Mouse (Mus musculus) limb, embryonic 15.5 days (tissue): ENCODE measurements at regions not wholly inside any gene's neighbourhood (a gene's known extent, or its start where the extent isn't known, plus 50 kb on each side); places are given as distances from the start of the nearest gene placed in this dataset.
A peak's percentile ranks its signal among the peaks of the same experiment; 100 is the strongest.

Source experiments
- ATAC-seq: fragments of 200-750 bp; cut with Nextera tagmentation; 2 replicates; pipeline ENCODE4 v1.8.0; 2017; ENCODE audit warnings: low read depth, moderate TSS enrichment; ENCODE audit not compliant: insufficient number of reproducible peaks, low FRiP score, low TSS enrichment
- H3K27ac ChIP-seq: fragments of 300-500 bp; sonication (generic); 2 replicates; pipeline ENCODE4 v1.5.1; 2015; ENCODE audit warnings: moderate library complexity, mild to moderate bottlenecking, inconsistent platforms
- H3K27me3 ChIP-seq: fragments of 300-500 bp; sonication (generic); 2 replicates; pipeline ENCODE4 v1.6.1; 2015; ENCODE audit warnings: inconsistent platforms
- H3K36me3 ChIP-seq: fragments of 300-500 bp; sonication (generic); 2 replicates; pipeline ENCODE4 v1.6.1; 2015; ENCODE audit warnings: inconsistent platforms
- H3K4me1 ChIP-seq: fragments of 300-500 bp; sonication (generic); 2 replicates; pipeline ENCODE4 v1.6.1; 2015; ENCODE audit warnings: inconsistent platforms
- H3K4me2 ChIP-seq: fragments of 300-500 bp; sonication (generic); 2 replicates; pipeline ENCODE4 v1.6.1; 2015; ENCODE audit warnings: mild to moderate bottlenecking, inconsistent platforms
- H3K4me3 ChIP-seq: fragments of 300-500 bp; sonication (generic); 2 replicates; pipeline ENCODE4 v1.5.1; 2015; ENCODE audit warnings: mild to moderate bottlenecking, inconsistent platforms
- H3K9ac ChIP-seq: fragments of 300-500 bp; sonication (generic); 2 replicates; pipeline ENCODE4 v1.6.1; 2015; ENCODE audit warnings: inconsistent platforms
- H3K9me3 ChIP-seq: fragments of 300-500 bp; sonication (generic); 2 replicates; pipeline ENCODE4 v1.6.1; 2016; ENCODE audit warnings: inconsistent platforms
- WGBS: fragments of 180-500 bp; shearing (Covaris S2); methylation state at CpG from one replicate; pipeline ENCODE4 v1.1.7; 2015; 5-methylcytosine and 5-hydroxymethylcytosine counted together

DNA sequence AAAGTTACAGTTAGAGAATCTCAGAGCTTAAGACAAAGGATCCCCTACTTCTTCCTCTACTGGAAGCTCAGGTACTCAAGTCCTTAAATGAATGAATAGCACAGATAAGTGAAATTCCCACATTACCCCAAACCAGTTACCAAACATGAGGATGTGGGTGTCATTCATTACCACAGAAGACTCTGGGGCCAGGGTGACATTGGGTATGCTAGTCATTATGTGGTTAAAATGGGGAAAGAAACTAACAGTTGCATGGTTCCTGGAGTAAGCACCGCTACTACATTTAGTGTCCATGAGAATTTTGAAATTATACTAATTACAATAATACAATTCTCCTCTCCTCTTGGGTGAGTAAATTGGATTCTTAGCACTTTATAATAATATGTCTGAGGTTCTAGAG is 142.9 kb upstream of the Thbs1 start:
- 89% methylated on average over 1 of the region's 1 CpGs for WGBS
- Histone ChIP-seq H3K4me3 (no peak overlapping the region), H3K9me3 (no peaks in the 10 kb centered on the region), H3K27ac (no peak overlapping the region), H3K27me3 (no peaks in the 10 kb centered on the region), H3K36me3 (no peaks in the 10 kb centered on the region), H3K4me2 (no peak overlapping the region), H3K4me1 (no peaks in the 10 kb centered on the region), H3K9ac (no peak overlapping the region)
- no peak for ATAC-seq

DNA sequence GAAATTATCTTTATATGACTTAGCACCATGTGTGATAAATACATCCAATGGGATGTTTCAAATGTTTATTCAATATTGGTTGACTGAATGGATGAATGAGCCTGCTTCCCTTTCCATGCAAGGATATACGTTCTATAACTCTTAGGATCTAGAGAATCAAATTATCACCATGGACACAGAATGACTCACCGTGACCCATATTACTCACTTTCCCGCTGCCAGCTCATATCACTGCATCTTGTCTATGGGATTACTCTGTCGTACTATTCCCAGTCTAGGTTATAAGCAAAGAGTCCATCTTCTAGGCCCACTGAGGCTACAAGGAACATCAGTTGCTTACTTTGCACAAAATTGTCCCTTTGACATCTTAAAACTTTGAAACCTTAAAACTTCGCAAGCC is 141.0 kb upstream of the Thbs1 start:
- Histone ChIP-seq H3K27ac (no peak overlapping the region), H3K4me2 (no peak overlapping the region), H3K9me3 (no peaks in the 10 kb centered on the region), H3K36me3 (no peaks in the 10 kb centered on the region), H3K9ac (no peak overlapping the region), H3K4me1 (no peaks in the 10 kb centered on the region), H3K27me3 (no peaks in the 10 kb centered on the region), H3K4me3 (no peak overlapping the region)
- WGBS: 89% methylated on average over 5 of the region's 5 CpGs
- no peak for ATAC-seq

DNA sequence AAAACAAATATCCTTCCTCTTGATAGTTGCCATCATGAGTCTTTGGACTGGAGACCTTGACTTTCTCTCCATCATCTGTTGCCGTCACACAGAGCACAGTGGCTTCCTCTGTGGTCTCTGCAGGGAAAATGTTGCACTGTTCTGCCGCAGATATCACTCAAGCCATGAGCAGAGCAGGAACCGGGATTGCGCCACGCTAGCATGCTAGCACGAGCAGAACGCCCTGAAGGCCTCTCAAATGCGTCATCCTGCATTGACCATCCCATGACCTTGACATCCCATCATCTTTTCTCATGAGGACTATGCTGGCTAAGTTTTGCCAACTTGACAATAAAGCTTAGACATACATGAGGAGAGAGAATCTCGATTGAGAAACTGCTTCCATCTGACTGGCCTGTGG is 134.6 kb upstream of the Thbs1 start:
- Histone ChIP-seq H3K4me1 (no peaks in the 10 kb centered on the region), H3K27me3 (no peaks in the 10 kb centered on the region), H3K9ac (no peak overlapping the region), H3K9me3 (no peaks in the 10 kb centered on the region), H3K36me3 (no peaks in the 10 kb centered on the region), H3K27ac (no peak overlapping the region), H3K4me2 (no peak overlapping the region), H3K4me3 (no peak overlapping the region)
- no peak for ATAC-seq
- 83% methylated on average over 9 of the region's 9 CpGs for WGBS

DNA sequence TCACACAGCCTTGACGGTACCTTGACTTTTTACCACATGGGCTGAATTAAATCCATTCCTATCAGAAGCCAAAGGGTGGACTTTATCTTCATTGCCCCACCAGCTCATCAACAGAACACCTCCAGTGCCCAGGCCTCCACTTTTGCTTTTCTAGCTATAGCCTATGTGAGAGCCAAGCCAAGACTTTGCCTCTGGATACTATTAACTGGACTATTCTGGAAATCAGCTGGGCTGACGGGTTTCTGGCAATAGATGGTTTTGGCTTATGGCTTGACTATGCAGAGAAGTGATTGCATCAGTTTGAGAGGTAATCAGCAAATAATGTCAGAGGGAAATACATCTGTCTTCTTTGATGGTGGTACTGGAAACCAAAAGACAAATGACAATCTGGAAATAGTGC is 130.8 kb upstream of the Thbs1 start:
- WGBS: 66% methylated on average over 2 of the region's 2 CpGs
- no peak for ATAC-seq
- H3K9ac ChIP-seq: no peak overlapping the region
- no peaks in the 10 kb centered on the region for H3K4me1 ChIP-seq
- H3K4me2 ChIP-seq: no peak overlapping the region
- no peaks in the 10 kb centered on the region for H3K36me3 ChIP-seq
- H3K27me3 ChIP-seq: no peaks in the 10 kb centered on the region
- no peaks in the 10 kb centered on the region for H3K9me3 ChIP-seq
- no peak overlapping the region for H3K4me3 ChIP-seq
- H3K27ac ChIP-seq: no peak overlapping the region

DNA sequence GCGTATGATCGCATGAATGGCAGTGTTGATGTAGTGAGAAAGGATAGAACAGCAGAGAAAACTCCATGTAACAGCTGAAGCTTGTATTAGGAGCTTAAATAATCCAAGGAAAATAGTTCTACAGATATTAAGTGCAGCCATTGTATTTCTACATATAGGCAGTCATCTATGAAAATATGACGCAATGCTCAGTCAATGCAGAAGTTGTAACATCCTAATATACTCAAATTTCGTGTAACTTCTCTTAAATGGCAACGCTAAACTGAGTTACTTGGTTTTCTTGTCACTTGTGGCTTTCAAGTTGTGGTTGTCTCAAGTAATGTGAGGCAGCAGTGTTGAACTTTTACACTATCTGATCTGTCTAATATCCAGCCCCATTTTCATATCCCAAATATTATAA is 127.1 kb upstream of the Thbs1 start:
- Histone ChIP-seq H3K9me3 (no peaks in the 10 kb centered on the region), H3K4me1 (peaks cover 13% of the 10 kb centered on the region; the same call in 1 of the 2 replicates), H3K4me3 (no peak overlapping the region), H3K4me2 (no peak overlapping the region), H3K27me3 (no peaks in the 10 kb centered on the region), H3K36me3 (no peaks in the 10 kb centered on the region), H3K27ac (no peak overlapping the region), H3K9ac (no peak overlapping the region)
- 91% methylated on average over 5 of the region's 5 CpGs for WGBS
- ATAC-seq: no peak

DNA sequence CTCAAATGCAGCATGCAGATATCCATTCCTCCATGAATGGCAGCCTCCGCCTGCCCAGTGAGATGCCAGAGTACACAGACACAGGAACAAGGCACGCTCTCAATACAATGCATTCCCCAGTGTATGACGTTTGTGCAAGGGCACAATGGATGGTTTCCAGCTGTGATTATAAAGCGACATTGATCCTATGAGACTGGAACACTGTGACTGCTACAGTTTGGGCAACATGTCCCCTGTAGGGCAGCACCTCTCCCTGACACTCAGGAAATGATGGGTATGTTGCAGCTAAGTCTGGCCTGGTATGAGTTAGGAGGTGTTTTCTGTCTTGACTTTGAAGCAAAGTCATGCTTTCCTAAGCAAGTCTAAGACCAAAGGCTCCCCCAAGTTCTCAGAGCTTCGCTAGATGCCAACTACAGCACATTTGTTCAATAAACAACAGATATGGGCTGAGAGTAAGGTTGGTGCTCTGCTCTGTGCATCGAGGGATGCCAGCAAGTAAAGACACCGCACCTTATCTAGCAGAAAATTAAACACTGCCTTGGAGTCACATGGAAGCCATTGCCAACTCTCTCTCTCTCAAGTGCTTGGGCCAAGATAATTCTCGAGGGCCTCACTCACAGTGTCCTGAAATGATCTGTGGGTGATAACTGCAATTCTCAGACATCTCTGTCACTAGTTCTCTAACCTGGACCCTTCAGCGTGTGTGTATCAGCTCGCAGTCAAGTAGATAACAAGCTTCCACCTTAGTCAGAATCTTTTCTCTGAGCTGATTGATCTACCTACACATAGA is 124.1 kb upstream of the Thbs1 start:
- H3K36me3 ChIP-seq: no peaks in the 10 kb centered on the region
- no peak overlapping the region for H3K9ac ChIP-seq
- H3K9me3 ChIP-seq: no peaks in the 10 kb centered on the region
- H3K27me3 ChIP-seq: no peaks in the 10 kb centered on the region
- no peak overlapping the region for H3K4me2 ChIP-seq
- H3K4me1 ChIP-seq: peaks cover 13% of the 10 kb centered on the region; the same call in 1 of the 2 replicates
- no peak overlapping the region for H3K4me3 ChIP-seq
- ATAC-seq: no peak
- 75% methylated on average over 10 of the region's 10 CpGs for WGBS
- H3K27ac ChIP-seq: no peak overlapping the region

DNA sequence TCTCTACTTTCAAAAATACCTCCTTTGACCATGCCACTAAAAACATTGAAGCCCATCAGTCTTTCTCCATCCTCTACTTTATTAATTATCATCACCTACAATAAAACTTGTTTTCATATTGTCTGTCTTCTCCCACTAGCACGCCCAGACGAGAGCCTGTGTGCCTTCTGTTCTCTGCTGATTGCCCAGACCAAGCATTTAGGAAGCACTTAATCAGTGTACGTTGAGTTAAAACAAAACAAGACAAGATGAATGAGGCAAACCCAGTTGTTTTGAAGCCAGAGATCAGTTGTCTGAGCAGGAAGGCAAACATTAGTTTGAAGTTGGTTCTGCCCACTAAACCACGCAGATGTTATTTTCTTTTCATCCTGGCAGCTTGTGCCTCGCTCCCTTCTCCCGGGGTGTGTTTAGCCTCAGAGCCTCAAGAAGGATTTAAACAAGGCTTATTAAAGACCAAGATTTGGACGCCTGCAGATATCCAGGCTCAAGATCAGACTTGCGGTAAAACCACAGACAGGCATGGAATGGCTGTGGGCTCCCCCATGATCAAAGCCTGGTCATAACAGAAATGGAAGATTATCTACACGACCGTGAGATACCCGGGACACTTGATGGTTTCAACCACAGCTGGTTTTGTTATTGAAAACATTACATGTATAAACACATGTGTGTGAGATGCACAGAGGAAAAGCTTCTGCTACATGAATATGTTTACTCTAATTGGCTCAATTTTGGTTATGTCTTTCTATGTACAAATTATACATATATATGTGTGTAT is 123.1 kb upstream of the Thbs1 start:
- peaks cover 13% of the 10 kb centered on the region; the same call in 1 of the 2 replicates for H3K4me1 ChIP-seq
- H3K9ac ChIP-seq: no peak overlapping the region
- 20% methylated on average over 11 of the region's 11 CpGs for WGBS
- no peak for ATAC-seq
- no peaks in the 10 kb centered on the region for H3K27me3 ChIP-seq
- H3K27ac ChIP-seq: peak overlapping the region; percentile 1; the same call in 1 of the 2 replicates
- no peak overlapping the region for H3K4me3 ChIP-seq
- no peak overlapping the region for H3K4me2 ChIP-seq
- H3K9me3 ChIP-seq: no peaks in the 10 kb centered on the region
- H3K36me3 ChIP-seq: no peaks in the 10 kb centered on the region

DNA sequence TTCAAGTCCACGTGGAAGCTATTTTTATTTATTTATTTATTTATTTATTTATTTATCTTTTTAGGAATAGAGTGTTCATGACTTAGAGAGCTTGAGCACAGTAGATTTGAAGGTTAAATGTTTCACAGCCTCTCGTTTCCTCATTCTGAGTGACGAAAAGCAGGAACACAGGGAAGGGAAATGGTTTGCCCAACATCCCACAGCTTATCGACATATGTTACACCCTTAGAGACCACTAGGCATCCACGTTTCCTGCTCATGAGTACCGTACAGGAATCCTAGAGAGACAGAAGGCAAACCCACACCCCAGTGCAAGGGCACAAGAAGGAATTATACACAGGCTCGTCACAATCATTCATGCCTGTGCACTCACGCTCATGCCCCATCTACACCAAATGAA is 122.5 kb upstream of the Thbs1 start:
- Histone ChIP-seq H3K27me3 (no peaks in the 10 kb centered on the region), H3K36me3 (no peaks in the 10 kb centered on the region), H3K4me1 (peaks cover 13% of the 10 kb centered on the region; the same call in 1 of the 2 replicates), H3K9ac (no peak overlapping the region), H3K4me2 (no peak overlapping the region), H3K27ac (no peak overlapping the region), H3K4me3 (no peak overlapping the region), H3K9me3 (no peaks in the 10 kb centered on the region)
- ATAC-seq: no peak
- WGBS: 59% methylated on average over 8 of the region's 8 CpGs

DNA sequence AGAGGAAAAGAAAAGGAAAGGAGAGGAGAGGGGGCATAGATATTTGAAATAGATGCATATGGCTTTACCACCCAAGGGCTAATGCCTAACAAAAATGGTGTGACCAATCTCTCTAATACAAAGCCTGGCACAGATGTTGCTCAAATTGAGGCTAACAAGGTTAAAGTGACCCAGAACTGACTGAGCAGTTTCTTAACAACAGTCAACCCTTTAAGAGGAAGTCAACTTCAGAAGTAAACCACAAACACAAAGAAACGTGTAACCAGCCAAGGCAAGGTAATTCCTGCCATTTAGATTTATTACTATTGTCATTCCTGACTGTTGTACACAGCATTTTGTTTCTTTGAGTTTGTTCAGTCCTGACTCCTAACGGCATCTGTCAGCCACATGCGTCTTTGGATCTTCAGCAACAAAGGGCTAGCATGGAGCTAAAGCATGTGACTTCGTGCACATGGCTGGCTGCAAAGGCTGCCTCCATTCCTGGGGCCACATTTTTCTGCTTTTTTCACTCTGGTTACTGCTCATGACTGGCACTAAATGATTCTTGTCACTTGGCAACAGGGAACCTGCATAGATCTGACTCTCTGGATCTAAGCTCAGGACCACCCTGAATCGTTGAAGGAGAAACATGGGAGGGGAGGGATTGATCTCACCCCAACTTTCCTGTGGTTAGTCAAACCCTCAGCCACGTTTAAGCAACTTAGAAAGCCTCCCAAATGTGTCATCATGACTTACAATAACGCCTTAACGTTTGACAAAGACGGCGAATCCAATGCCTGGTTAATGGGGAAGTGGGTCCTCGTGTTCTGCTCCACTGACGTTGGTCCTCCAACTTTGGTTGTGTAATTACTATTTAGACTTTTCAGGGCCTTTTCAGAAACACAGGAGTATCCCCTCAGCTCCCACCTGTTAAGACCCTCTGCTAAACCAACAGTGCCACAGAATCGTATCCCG is 115.3 kb upstream of the Thbs1 start:
- no peaks in the 10 kb centered on the region for H3K36me3 ChIP-seq
- no peaks in the 10 kb centered on the region for H3K27me3 ChIP-seq
- no peak overlapping the region for H3K27ac ChIP-seq
- no peak overlapping the region for H3K4me3 ChIP-seq
- whole genome bisulfite sequencing: 60% methylated on average over 14 of the region's 14 CpGs
- no peak overlapping the region for H3K4me2 ChIP-seq
- no peak overlapping the region for H3K9ac ChIP-seq
- ATAC-seq: no peak
- no peaks in the 10 kb centered on the region for H3K9me3 ChIP-seq
- H3K4me1 ChIP-seq: no peaks in the 10 kb centered on the region

DNA sequence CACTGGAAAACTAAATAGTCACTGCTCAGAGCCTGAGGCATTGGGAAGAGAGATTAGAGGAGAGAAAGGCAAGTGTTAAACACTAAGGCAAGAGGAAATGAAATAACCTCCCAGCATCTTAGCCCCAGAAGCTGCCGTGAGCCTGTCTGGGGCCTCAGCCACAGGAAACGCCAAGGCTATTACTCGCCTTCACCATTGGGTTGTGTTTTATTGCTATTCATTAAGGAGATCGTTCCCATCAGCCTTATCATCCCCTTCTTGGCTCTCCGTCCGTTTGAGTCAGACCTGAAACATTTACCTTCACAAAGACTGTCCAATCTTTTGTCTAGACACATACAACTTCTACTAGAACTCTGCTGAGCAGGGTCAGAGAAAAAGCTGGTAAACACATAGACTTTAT is 112.0 kb upstream of the Thbs1 start:
- no peaks in the 10 kb centered on the region for H3K36me3 ChIP-seq
- no peaks in the 10 kb centered on the region for H3K4me1 ChIP-seq
- 13% methylated on average over 6 of the region's 6 CpGs for WGBS
- no peak overlapping the region for H3K9ac ChIP-seq
- no peak for ATAC-seq
- no peaks in the 10 kb centered on the region for H3K9me3 ChIP-seq
- no peaks in the 10 kb centered on the region for H3K27me3 ChIP-seq
- H3K27ac ChIP-seq: no peak overlapping the region
- no peak overlapping the region for H3K4me2 ChIP-seq
- H3K4me3 ChIP-seq: no peak overlapping the region

DNA sequence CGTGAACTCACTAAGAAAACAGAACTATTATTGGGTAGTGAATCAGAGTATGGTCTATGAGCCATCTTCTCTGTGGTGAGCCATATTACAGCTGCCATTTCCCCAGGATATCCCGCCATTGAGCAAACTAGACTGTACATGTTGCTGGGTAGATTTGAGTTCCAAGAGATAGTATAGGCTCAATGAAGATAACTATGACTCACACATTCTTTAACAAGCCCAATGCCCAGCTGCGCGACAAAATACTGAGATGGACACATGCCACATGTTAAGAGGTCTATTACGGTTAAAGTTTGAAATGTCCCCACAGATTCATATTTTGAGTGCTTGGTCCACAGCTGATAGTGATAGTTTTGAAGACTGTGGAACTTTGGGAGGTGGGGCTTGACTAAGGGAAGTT is 107.5 kb upstream of the Thbs1 start:
- no peak overlapping the region for H3K27ac ChIP-seq

More for the DNA sequence above, 107.5 kb upstream of the Thbs1 start:
- Histone ChIP-seq H3K9me3 (no peaks in the 10 kb centered on the region), H3K4me3 (no peak overlapping the region), H3K9ac (no peak overlapping the region), H3K27me3 (no peaks in the 10 kb centered on the region), H3K4me1 (no peaks in the 10 kb centered on the region), H3K36me3 (no peaks in the 10 kb centered on the region), H3K4me2 (no peak overlapping the region)
- 89% methylated on average over 5 of the region's 5 CpGs for WGBS
- ATAC-seq: no peak
